Mouse (Mus musculus): ENCODE results near the gene Slc22a23. TPM values are rescaled to one million over a fixed set of nuclear protein-coding genes. Genes with fewer than 3 reads are reported as not detected.

Slc22a23 gene
- total and polyA plus RNA-seq, 3 experiments = 11.1 to 14.2 (median 12.2) TPM

GRCm38 (mm10) chr13:34240087-34240428 lies 104.9 kb downstream of the Slc22a23 start:
- no peak overlapping the region for H3K9ac ChIP-seq (ENCODE audit: low read depth, low read length)
- no peak for TF ChIP-seq CTCF (IDR thresholded peaks at IDR 0.05)
- no peak for TF ChIP-seq EP300 (IDR thresholded peaks at IDR 0.05; ENCODE audit: insufficient read depth, low read depth, low read length)
- no peak for TF ChIP-seq POLR2A (IDR thresholded peaks at IDR 0.05; ENCODE audit: insufficient read depth, low read depth, low read length)
- H3K27ac ChIP-seq = no peak overlapping the region
- H3K4me1 ChIP-seq (ENCODE audit: control insufficient read depth, insufficient read depth, low read length) = no peaks in the 10 kb centered on the region
- H3K79me2 ChIP-seq (replicated peaks; ENCODE audit: control insufficient read depth, insufficient read depth, low read length) = no peaks in the 10 kb centered on the region
- intact Hi-C loops (cut with DNase I) = no loop called here
- no peak overlapping the region for H3K4me3 ChIP-seq
- H3K36me3 ChIP-seq (ENCODE audit: control insufficient read depth, insufficient read depth, low read length) = no peaks in the 10 kb centered on the region
- WGBS = 95% methylated on average over 3 of the region's 3 CpGs
- no peaks in the 10 kb centered on the region for H3K27me3 ChIP-seq (ENCODE audit: control insufficient read depth, insufficient read depth, low read length)
- no peak for DNase-seq

GRCm38 (mm10) chr13:34239371-34240086 lies 105.5 kb downstream of the Slc22a23 start:
- no peaks in the 10 kb centered on the region for H3K27me3 ChIP-seq (ENCODE audit: control insufficient read depth, insufficient read depth, low read length)
- no peak overlapping the region for H3K9ac ChIP-seq (ENCODE audit: low read depth, low read length)
- no peaks in the 10 kb centered on the region for H3K4me1 ChIP-seq (ENCODE audit: control insufficient read depth, insufficient read depth, low read length)
- no peak overlapping the region for H3K4me3 ChIP-seq
- DNase-seq = no peak
- intact Hi-C loops (cut with DNase I) = no loop called here
- no peaks in the 10 kb centered on the region for H3K36me3 ChIP-seq (ENCODE audit: control insufficient read depth, insufficient read depth, low read length)
- no peaks in the 10 kb centered on the region for H3K79me2 ChIP-seq (replicated peaks; ENCODE audit: control insufficient read depth, insufficient read depth, low read length)
- TF ChIP-seq POLR2A (IDR thresholded peaks at IDR 0.05; ENCODE audit: insufficient read depth, low read depth, low read length) = no peak
- no peak for TF ChIP-seq CTCF (IDR thresholded peaks at IDR 0.05)
- no peak for TF ChIP-seq EP300 (IDR thresholded peaks at IDR 0.05; ENCODE audit: insufficient read depth, low read depth, low read length)
- WGBS = 70% methylated on average over 11 of the region's 11 CpGs
- H3K27ac ChIP-seq = no peak overlapping the region

GRCm38 (mm10) chr13:34238646-34239290 lies 106.2 kb downstream of the Slc22a23 start:
- Histone ChIP-seq H3K79me2 (replicated peaks; ENCODE audit: control insufficient read depth, insufficient read depth, low read length) (no peaks in the 10 kb centered on the region), H3K4me3 (no peak overlapping the region), H3K36me3 (ENCODE audit: control insufficient read depth, insufficient read depth, low read length) (no peaks in the 10 kb centered on the region), H3K4me1 (ENCODE audit: control insufficient read depth, insufficient read depth, low read length) (no peaks in the 10 kb centered on the region), H3K27ac (no peak overlapping the region), H3K27me3 (ENCODE audit: control insufficient read depth, insufficient read depth, low read length) (no peaks in the 10 kb centered on the region), H3K9ac (ENCODE audit: low read depth, low read length) (no peak overlapping the region)
- no peak for DNase-seq
- intact Hi-C loops (cut with DNase I) = no loop called here
- 63% methylated on average over 14 of the region's 14 CpGs for whole genome bisulfite sequencing
- TF ChIP-seq POLR2A (IDR thresholded peaks at IDR 0.05; ENCODE audit: insufficient read depth, low read depth, low read length) (no peak), CTCF (IDR thresholded peaks at IDR 0.05) (no peak), EP300 (IDR thresholded peaks at IDR 0.05; ENCODE audit: insufficient read depth, low read depth, low read length) (no peak)

- TF ChIP-seq CTCF (IDR thresholded peaks at IDR 0.05) (no peak), POLR2A (IDR thresholded peaks at IDR 0.05; ENCODE audit: insufficient read depth, low read depth, low read length) (no peak), EP300 (IDR thresholded peaks at IDR 0.05; ENCODE audit: insufficient read depth, low read depth, low read length) (no peak)
- H3K36me3 ChIP-seq (ENCODE audit: control insufficient read depth, insufficient read depth, low read length) = no peaks in the 10 kb centered on the region
- H3K9ac ChIP-seq (ENCODE audit: low read depth, low read length) = no peak overlapping the region
- no peaks in the 10 kb centered on the region for H3K27me3 ChIP-seq (ENCODE audit: control insufficient read depth, insufficient read depth, low read length)
- H3K27ac ChIP-seq = no peak overlapping the region
- intact Hi-C loops (cut with DNase I) = no loop called here
- no peaks in the 10 kb centered on the region for H3K79me2 ChIP-seq (replicated peaks; ENCODE audit: control insufficient read depth, insufficient read depth, low read length)
- WGBS = 92% methylated on average over 6 of the region's 6 CpGs
- no peaks in the 10 kb centered on the region for H3K4me1 ChIP-seq (ENCODE audit: control insufficient read depth, insufficient read depth, low read length)
- no peak for DNase-seq
- no peak overlapping the region for H3K4me3 ChIP-seq
Observed at GRCm38 (mm10) chr13:34235056-34235455, 109.9 kb downstream of the Slc22a23 start.

- DNase-seq = no peak
- H3K79me2 ChIP-seq (replicated peaks; ENCODE audit: control insufficient read depth, insufficient read depth, low read length) = no peaks in the 10 kb centered on the region
- no peak overlapping the region for H3K9ac ChIP-seq (ENCODE audit: low read depth, low read length)
- H3K27me3 ChIP-seq (ENCODE audit: control insufficient read depth, insufficient read depth, low read length) = no peaks in the 10 kb centered on the region
- no peak overlapping the region for H3K27ac ChIP-seq
- WGBS = 75% methylated on average over 5 of the region's 5 CpGs
- TF ChIP-seq POLR2A (IDR thresholded peaks at IDR 0.05; ENCODE audit: insufficient read depth, low read depth, low read length) (no peak), EP300 (IDR thresholded peaks at IDR 0.05; ENCODE audit: insufficient read depth, low read depth, low read length) (no peak), CTCF (IDR thresholded peaks at IDR 0.05) (no peak)
- H3K4me3 ChIP-seq = no peak overlapping the region
- H3K36me3 ChIP-seq (ENCODE audit: control insufficient read depth, insufficient read depth, low read length) = no peaks in the 10 kb centered on the region
- H3K4me1 ChIP-seq (ENCODE audit: control insufficient read depth, insufficient read depth, low read length) = no peaks in the 10 kb centered on the region
- intact Hi-C loops (cut with DNase I) = no loop called here
Observed at GRCm38 (mm10) chr13:34234439-34234838, 110.5 kb downstream of the Slc22a23 start.

GRCm38 (mm10) chr13:34232992-34233391 lies 112.0 kb downstream of the Slc22a23 start:
- intact Hi-C loops (cut with DNase I) = no loop called here
- no peaks in the 10 kb centered on the region for H3K79me2 ChIP-seq (replicated peaks; ENCODE audit: control insufficient read depth, insufficient read depth, low read length)
- no peak for TF ChIP-seq POLR2A (IDR thresholded peaks at IDR 0.05; ENCODE audit: insufficient read depth, low read depth, low read length)
- no peaks in the 10 kb centered on the region for H3K4me1 ChIP-seq (ENCODE audit: control insufficient read depth, insufficient read depth, low read length)
- 46% methylated on average over 6 of the region's 6 CpGs for WGBS
- no peak for DNase-seq
- no peak overlapping the region for H3K9ac ChIP-seq (ENCODE audit: low read depth, low read length)
- H3K36me3 ChIP-seq (ENCODE audit: control insufficient read depth, insufficient read depth, low read length) = no peaks in the 10 kb centered on the region
- no peak overlapping the region for H3K27ac ChIP-seq
- no peak overlapping the region for H3K4me3 ChIP-seq
- H3K27me3 ChIP-seq (ENCODE audit: control insufficient read depth, insufficient read depth, low read length) = no peaks in the 10 kb centered on the region
